Mouse (Mus musculus) liver, embryonic 14.5 days (tissue): ENCODE measurements around the gene Myo15.

Experiments
- CTCF ChIP-seq: IDR thresholded peaks from 2 replicates; pipeline ENCODE4 v1.5.1; 2016; ENCODE audit warnings: antibody characterized with exemption, low read depth, control low read depth
- EP300 ChIP-seq: IDR thresholded peaks from 2 replicates; pipeline ENCODE4 v1.6.1; 2016; ENCODE audit warnings: antibody characterized with exemption, low read depth

- TF ChIP-seq CTCF: no peak
- TF ChIP-seq EP300: no peak
Observed at GRCm38 (mm10) chr11:60454080-60454744, 14.9 kb upstream of the Myo15 start, which contains the start of gene Drg2.
